Mouse (Mus musculus) gastrocnemius, adult 2 months (tissue): ENCODE measurements at regions not wholly inside any gene's neighbourhood (a gene's known extent, or its start where the extent isn't known, plus 50 kb on each side); places are given as distances from the start of the nearest gene placed in this dataset.
A peak's percentile ranks its signal among the peaks of the same experiment; 100 is the strongest.
"Not testable (repeated sequence)": the region's sequence is repeated elsewhere in the genome, so short reads cannot be mapped to it uniquely, and the experiment has no call there.

Source experiments
- DNase-seq: peaks from one replicate; pipeline ENCODE4 v3.0.0; 2022
- H3K27ac ChIP-seq: fragments of 200-600 bp; 2 replicates; pipeline ENCODE4 v1.8.1; 2022; ENCODE audit warnings: mild to moderate bottlenecking
- H3K4me3 ChIP-seq: fragments of 200-600 bp; 2 replicates; pipeline ENCODE4 v1.8.1; 2022; ENCODE audit warnings: mild to moderate bottlenecking, moderate library complexity
- CTCF ChIP-seq: fragments of 200-600 bp; IDR thresholded peaks from 2 replicates; pipeline ENCODE4 v1.8.1; 2022; ENCODE audit warnings: antibody characterized with exemption, mild to moderate bottlenecking, moderate library complexity
- intact Hi-C: fragments of 180-260 bp; cut with DNase I; formaldehyde crosslinking; loops from one replicate; pipeline ENCODE4 v1.15.1; 2025

DNA sequence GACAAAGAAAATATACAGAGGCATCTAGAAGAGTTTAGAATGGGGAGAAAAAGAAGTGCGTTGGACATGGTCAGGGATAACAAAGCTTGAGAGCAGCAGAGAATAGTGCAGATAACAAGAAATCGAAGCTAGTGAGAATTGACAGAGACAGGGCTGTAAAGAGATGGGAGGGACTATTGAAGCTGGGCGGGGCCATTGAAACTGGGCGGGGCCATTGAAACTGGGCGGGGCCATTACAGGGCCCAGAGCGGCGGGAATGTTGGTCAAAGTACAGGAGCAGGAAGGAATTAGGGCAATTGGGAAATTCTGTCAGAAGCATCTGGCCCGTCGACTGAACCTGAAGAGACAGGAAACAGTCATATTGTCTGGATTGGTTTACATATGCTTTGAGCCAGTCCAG is 243.3 kb upstream of the Srek1ip1 start:
- intact Hi-C loops: no loop called here
- no peak for DNase-seq
- no peak overlapping the region for H3K4me3 ChIP-seq
- no peak for TF ChIP-seq CTCF
- H3K27ac ChIP-seq: no peak overlapping the region

DNA sequence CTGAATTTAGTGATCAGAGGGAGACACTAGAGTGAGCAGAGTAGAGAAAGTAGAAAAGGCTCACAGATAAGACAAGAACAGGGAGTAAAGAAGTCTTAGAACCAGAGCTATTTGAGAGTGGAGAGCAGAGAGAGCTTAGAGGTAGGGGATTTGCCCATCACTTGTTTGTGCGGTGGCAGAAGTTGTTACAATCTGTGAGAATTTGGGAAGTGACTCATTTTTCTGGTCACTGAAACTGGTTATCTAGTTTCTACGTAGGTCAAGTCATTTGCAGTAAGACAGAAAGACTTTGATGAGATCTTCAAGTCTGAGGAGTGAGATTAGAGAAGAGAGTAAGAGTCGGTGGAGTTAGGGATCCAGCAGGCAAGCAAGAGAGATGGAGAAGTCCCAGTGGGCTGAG is 239.0 kb upstream of the Srek1ip1 start:
- Histone ChIP-seq H3K27ac (no peak overlapping the region), H3K4me3 (no peak overlapping the region)
- DNase-seq: no peak
- intact Hi-C loops: no loop called here
- TF ChIP-seq CTCF: no peak

DNA sequence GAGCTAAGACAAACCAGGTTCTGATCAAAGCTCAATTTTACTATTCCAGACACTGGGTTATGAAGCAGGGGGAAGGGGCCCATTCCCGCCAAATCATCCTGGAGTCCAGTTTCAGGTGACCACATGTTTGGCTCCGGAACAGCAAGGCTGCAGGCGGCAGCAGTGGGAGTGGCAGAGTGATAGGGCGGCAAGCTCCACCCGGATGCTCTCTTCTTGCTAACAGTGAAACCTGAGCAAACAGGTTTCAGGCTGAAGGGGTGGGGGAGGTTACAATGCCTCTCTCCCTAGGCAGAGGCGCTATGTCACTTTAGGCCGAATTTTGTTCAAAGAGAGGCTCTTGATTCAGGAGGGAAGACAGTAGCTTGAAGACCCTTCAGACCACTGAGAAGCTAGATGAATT is 235.7 kb upstream of the Srek1ip1 start:
- H3K4me3 ChIP-seq, DNase-seq, H3K27ac ChIP-seq, intact Hi-C loops: not testable (repeated sequence)

DNA sequence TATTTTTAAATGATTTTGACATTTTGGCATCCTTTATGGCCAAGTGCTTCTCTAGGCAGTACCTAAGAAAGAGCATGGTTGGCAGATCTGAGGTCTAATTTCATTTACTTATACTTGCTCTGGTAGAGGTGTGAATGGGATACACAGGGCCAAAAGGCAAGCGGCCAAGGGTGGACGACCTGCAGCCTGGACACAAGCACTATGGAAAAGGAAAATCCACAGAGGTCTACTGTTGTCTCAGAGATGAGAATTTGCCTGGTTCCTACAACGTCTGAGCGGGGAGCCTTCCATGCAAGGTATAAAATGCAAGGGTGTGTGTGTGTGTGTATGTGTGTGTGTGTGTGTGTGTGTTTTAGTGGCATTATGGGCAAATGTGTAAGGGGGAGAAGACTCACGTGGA is 232.4 kb upstream of the Srek1ip1 start:
- no peak overlapping the region for H3K4me3 ChIP-seq
- H3K27ac ChIP-seq: no peak overlapping the region
- intact Hi-C loops: no loop called here

DNA sequence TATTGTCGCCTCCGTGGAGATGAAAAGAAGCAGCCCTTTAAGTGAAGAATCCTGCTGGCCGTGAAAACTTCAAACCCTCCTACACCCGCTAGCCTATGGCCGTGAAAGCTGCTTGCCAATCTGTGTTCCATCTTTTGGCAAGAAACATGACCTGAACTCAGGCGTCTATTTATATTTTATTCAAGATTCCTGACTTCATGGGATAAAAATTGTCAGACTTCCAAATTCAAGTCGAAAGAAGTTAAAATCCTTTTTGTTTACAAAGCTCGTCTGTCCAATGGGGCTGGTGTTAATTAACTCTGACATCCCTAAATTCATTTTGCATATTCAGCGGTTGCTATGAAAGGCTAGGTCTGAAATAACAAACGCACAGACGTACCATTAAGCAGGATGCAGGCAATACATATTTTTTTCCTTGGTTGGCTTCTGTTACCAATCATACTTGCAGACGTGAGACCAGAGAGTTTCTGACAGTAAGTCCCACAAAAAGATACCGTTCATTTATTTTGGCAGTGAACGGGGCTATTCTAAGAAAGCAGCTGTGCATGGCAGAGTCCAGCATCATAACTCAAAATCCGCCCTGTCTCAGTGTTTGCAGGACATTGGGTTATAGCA is 231.7 kb upstream of the Srek1ip1 start:
- no peak for DNase-seq
- H3K4me3 ChIP-seq: peak overlapping the region; percentile 44
- no peak for TF ChIP-seq CTCF
- intact Hi-C loops: no loop called here
- H3K27ac ChIP-seq: no peak overlapping the region

More for the DNA sequence above, 232.4 kb upstream of the Srek1ip1 start:
- TF ChIP-seq CTCF: no peak
- DNase-seq: no peak

DNA sequence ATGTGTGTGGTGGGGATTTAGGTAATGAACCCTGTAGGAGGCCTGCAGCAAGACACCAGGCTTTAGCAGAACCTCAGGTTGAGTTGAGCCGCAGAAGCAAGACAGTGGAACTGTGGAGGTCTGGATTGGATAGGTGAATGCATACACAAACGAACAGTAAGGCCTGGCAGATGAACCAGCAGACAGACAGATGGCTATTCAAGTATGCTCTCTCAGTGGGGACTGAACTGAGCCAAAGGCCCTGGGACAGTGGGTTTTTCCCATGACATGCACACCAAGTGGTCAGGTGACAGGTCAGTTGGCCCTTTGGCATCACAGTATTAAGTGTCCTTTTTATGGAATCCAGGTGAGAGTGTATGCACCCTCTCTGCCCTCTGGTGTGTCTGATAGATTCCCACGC is 229.7 kb upstream of the Srek1ip1 start:
- intact Hi-C loops: no loop called here
- H3K4me3 ChIP-seq: no peak overlapping the region
- no peak overlapping the region for H3K27ac ChIP-seq
- no peak for TF ChIP-seq CTCF
- DNase-seq: no peak

DNA sequence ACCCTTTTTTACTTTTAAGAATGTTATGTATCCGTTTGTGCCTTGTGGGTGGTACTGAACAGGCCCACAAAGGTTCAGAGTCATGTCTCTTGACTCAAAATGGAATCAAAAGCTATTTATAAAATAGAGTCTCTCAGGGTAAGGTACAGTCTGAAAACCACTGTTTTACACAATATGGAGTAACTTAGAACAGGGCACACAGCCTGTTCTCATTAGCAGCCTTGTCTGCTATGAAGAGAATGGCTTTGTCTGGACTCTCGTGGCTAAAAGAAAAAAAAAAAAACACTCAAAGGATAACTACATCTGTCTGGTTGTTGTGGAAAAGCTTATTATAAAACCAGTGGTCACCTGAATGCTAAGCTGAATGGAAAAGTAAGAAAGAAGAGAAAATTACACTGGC is 229.3 kb upstream of the Srek1ip1 start:
- H3K27ac ChIP-seq: no peak overlapping the region
- intact Hi-C loops: no loop called here
- no peak for TF ChIP-seq CTCF
- H3K4me3 ChIP-seq: no peak overlapping the region
- no peak for DNase-seq

DNA sequence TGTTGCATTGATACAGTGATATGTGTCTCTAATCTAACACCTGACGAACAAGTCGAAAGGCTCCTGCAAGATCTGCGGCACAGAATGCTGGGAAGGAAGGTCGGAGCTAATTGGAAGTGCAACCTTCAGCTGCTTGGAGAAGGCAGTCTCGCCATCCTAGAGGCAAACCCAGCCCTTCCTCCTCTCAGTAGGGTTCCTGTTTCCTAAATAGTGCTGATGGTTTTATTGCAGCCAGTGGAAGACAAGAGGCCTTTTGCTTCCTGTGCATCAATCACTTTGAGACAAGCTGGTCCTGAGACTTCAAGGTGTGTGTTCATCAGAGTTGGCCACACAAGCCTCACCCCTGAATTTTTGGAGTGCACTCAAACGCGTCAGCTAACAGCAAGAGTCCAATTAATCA is 228.4 kb upstream of the Srek1ip1 start:
- Histone ChIP-seq H3K4me3 (no peak overlapping the region), H3K27ac (no peak overlapping the region)
- intact Hi-C loops: no loop called here
- DNase-seq: no peak
- TF ChIP-seq CTCF: no peak

DNA sequence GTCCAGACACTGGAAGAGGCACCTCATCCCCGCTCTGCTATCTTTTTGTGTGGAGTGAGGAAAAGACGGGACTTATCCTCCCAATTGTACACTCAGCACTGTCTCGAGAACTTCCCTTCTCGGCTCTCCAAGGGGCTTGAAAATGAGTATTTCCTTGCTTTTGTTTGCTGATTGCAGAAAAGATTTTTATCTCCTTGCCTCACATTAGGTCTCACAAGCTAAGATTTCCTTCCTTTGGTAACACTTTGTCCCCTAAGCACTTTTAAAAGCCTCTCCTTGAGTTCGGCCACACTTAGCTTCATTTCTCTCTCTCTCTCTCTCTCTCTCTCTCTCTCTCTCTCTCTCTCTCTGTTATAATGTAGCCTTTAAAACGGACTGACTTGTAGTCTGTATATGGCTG is 222.5 kb upstream of the Srek1ip1 start:
- intact Hi-C loops: no loop called here
- TF ChIP-seq CTCF: no peak
- no peak overlapping the region for H3K4me3 ChIP-seq

DNA sequence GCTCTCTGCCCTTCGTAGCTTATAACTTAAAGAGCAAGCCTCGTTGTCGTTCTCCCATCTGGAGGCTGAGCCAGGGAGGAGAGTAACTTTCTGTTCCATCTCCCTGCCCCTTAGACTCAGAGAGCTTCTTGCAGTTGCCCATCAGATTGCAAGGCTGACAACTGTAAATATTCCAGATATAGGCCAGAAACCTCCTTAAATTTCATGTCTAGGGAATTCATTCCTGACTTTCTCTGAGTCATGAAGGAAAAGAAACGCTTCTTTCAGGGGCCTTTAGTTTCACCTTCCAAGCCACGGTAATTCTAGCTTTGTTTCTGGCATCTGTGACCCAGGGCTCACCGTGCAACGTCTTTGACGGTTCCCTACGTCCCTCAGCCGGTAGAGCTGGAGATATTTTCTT is 220.0 kb upstream of the Srek1ip1 start:
- no peak overlapping the region for H3K27ac ChIP-seq
- TF ChIP-seq CTCF: no peak
- DNase-seq: no peak
- no peak overlapping the region for H3K4me3 ChIP-seq
- intact Hi-C loops: no loop called here

More for the DNA sequence above, 222.5 kb upstream of the Srek1ip1 start:
- no peak for DNase-seq
- no peak overlapping the region for H3K27ac ChIP-seq

DNA sequence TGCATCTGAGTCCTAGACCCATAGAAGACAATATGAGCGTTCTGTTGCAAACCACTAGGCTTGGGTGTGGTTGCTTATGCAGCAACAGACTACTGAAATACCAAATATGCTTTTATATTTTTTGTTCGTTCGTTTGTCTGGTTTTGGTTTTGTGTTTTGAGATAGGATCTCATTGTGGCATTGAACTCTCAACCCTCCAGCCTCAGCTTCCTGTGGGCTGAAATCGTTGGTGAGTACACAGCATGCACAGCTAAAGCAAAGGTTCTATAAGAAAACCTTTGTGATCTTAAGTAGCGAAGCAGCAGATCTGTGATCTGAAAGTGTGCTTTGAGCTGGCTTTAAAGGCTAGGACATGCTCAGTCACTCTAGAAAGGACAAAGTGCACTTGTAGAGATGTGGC is 217.9 kb upstream of the Srek1ip1 start:
- no peak for DNase-seq
- TF ChIP-seq CTCF: no peak
- no peak overlapping the region for H3K4me3 ChIP-seq
- intact Hi-C loops: no loop called here
- H3K27ac ChIP-seq: no peak overlapping the region

DNA sequence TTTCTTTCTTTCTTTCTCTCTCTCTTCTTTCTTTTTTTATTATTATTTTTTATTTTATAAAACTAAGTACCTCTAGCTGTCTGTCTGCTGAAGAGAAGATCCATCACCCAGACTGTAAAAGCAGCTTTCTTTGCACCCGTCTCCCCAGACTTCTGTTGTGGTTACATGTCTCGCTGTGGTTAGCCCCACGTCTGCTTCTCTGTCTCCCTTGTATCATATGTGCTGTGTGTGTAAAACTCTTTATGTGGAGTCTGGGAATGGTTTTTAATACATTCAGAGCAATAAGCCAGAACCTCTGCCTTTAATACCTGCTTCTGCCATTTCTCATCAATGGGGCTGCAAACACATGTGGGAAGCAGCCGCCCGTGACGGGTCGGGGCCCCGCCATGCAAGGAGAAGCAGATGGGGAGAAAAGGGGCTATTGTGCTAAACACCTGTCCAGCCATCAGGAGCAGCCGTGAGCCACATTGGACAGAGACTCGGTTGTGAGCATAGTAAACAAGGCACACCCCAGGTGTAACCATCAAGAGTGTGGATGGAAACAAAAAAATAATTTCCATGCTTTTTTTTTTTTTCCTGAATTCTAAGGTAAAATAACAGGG is 216.0 kb upstream of the Srek1ip1 start:
- no peak for DNase-seq
- no peak overlapping the region for H3K27ac ChIP-seq
- no peak for TF ChIP-seq CTCF
- intact Hi-C loops: no loop called here
- H3K4me3 ChIP-seq: no peak overlapping the region

DNA sequence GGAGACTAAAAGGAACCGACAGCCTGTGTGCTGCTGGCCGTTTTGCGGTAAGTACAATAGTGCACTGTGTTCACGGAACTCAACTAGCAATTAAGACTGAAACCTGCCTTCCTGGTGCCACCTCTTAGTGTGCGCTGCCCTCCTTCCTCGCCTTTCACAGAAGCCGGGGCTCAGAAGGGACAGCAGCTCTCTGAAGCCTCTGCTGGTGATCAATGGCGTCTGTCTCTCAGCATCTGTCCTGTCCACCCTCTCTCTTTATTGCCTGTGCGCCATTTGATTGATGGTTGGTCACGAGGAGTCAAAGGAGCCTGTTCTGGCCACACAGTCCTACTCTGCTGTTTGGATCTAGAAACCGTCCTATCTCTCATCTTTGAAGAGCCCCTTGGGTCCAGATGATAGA is 214.4 kb upstream of the Srek1ip1 start:
- no peak for DNase-seq
- TF ChIP-seq CTCF: no peak
- intact Hi-C loops: no loop called here
- Histone ChIP-seq H3K4me3 (no peak overlapping the region), H3K27ac (no peak overlapping the region)

DNA sequence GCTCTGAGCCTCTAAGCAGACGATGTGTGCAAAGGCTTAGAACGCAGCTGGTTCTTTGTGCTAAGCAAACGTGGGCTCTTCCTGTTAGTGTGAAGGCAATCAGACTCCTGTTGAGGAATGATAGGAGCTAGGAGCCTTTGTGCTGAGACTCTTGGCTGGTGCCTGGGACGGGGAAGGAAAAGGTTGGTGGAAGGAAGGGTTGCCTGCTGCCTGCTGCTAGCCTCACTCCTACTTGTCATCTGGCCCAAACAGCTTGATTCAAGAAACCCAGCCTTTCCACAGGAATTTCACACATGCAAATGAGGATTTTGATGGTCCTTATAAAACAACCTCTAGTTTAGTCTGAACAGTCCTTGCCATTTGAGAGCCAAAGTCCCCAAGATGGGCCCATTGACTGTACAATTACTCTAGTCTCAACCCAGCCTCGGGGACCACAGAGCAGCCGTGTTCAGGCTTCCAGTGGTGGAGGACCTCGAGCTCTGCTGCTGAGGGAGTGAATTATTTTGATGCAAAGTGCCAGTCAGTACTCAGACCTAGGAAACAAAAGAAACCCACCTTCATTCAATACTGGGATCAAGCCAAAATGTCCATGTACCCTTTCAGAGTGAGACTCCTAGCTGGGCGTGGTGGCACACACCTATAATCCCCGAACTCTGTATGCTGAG is 211.5 kb upstream of the Srek1ip1 start:
- DNase-seq: no peak
- intact Hi-C loops: no loop called here
- Histone ChIP-seq H3K4me3 (no peak overlapping the region), H3K27ac (no peak overlapping the region)
- TF ChIP-seq CTCF: no peak
